Mouse (Mus musculus) hindbrain, embryonic 11.5 days (tissue): ENCODE measurements around the gene Tmem115. TPM values are rescaled to one million over a fixed set of nuclear protein-coding genes. Genes with fewer than 3 reads are reported as not detected.

Experiments used
- ATAC-seq: fragments of 200-750 bp; cut with Nextera tagmentation; 2 replicates; pipeline ENCODE4 v1.8.0; 2017; ENCODE audit warnings: mild to moderate bottlenecking, moderate TSS enrichment, moderate library complexity; ENCODE audit not compliant: low FRiP score
- DNase-seq: peaks from one replicate; pipeline ENCODE4 v3.0.0-alpha.2; 2015; ENCODE audit warnings: low spot score
- H3K27ac ChIP-seq: fragments of 300-500 bp; sonication (generic); 2 replicates; pipeline ENCODE4 v1.5.1; 2014; ENCODE audit warnings: mild to moderate bottlenecking, low read depth, low read length
- H3K27me3 ChIP-seq: fragments of 300-500 bp; sonication (generic); 2 replicates; pipeline ENCODE4 v1.6.1; 2014; ENCODE audit warnings: mild to moderate bottlenecking, low read length, moderate library complexity, mixed read lengths; ENCODE audit not compliant: control insufficient read depth, insufficient read depth
- H3K36me3 ChIP-seq: fragments of 300-500 bp; sonication (generic); 2 replicates; pipeline ENCODE4 v1.6.1; 2014; ENCODE audit warnings: mild to moderate bottlenecking, low read length, moderate library complexity, mixed read lengths; ENCODE audit not compliant: control insufficient read depth, insufficient read depth
- H3K4me1 ChIP-seq: fragments of 300-500 bp; sonication (generic); replicated peaks from 2 replicates; pipeline ENCODE4 v1.6.1; 2014; ENCODE audit warnings: low read length, mixed read lengths; ENCODE audit not compliant: control insufficient read depth, insufficient read depth
- H3K4me2 ChIP-seq: fragments of 300-500 bp; sonication (generic); replicated peaks from 2 replicates; pipeline ENCODE4 v1.6.1; 2014; ENCODE audit warnings: mild to moderate bottlenecking, low read depth, low read length
- H3K4me3 ChIP-seq: fragments of 300-500 bp; sonication (generic); 2 replicates; pipeline ENCODE4 v1.5.1; 2014; ENCODE audit warnings: low read depth, low read length
- H3K9ac ChIP-seq: fragments of 300-500 bp; sonication (generic); 2 replicates; pipeline ENCODE4 v1.6.1; 2014; ENCODE audit warnings: low read depth, low read length
- H3K9me3 ChIP-seq: fragments of 300-500 bp; sonication (generic); 2 replicates; pipeline ENCODE4 v1.6.1; 2016; ENCODE audit warnings: low read length; ENCODE audit not compliant: control insufficient read depth
- WGBS: fragments of 180-500 bp; shearing (Covaris S2); extraction: QIAGEN DNeasy Blood & Tissue Kit; methylation state at CpG from one replicate; pipeline ENCODE4 v1.1.7; 2014; 5-methylcytosine and 5-hydroxymethylcytosine counted together
- polyA plus RNA-seq: library from polyadenylated mRNA; unstranded; fragments of >200 nt; fragmentation: Nextera tagmentation; extraction: Ambion mirVana; gene quantifications from 2 replicates; pipeline ENCODE4 v1.2.1, GENCODE M21; 2014

The Tmem115 gene
- polyA plus RNA-seq, 1 experiment from 2014 or later: 38.8 TPM

DNA sequence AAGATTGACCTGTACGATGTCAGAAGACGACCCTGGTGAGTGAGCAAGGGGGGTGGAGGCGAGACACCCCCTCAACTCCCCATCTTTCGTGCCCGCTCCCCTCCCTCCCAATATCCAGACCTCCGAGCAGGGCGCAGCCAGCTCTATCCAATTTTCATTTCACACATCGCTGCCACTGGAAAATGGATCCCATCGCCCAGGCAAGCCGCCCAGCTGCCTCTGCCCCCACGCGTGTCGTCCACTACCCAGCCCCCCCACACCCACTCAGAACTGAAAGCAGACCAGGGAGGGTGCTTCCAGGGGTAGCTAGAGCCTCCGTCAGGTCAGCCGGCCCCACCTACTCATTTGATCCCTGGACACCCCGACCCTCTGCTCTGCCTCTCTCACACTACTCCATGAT is 21.4 kb upstream of the Tmem115 start:
- H3K27ac ChIP-seq: peak overlapping the region; percentile 74
- 57% methylated on average over 16 of the region's 16 CpGs for WGBS

DNA sequence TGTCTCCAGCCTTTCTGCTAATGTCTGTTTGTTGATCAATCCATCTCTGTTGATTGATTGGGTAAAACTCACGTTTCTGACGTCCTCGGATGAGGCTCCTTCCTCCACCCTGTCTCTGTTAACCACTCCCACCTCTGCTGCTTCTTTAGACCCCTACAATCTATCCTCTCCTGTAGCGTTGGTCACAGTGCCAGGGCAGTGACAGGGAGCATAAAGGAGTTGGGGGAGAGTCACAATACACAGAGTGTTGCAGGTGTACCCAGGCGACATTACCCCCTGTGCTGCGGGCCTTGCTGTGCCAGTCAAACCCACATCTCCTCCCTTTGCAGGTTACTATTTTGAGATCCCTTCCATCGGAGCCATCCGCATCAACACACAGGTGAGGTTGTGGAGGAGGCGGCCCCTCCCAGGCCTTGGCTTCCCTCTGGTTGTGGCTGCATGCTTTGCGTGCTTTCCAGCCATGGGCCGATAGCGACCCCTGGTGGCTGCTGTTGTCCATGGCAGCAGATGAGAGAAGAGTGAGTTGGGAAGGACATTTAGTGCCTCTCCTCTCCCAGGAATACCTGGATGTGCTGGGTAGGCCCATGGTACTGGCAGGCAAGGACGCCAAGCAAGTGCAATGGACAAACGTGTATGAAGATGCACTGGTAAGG is 19.3 kb upstream of the Tmem115 start:
- 0 out of 2 replicates have a peak, but pooled peaks cover 2% of the 10 kb centered on the region for H3K4me1 ChIP-seq
- H3K27ac ChIP-seq: no peak overlapping the region
- H3K4me2 ChIP-seq: no peak overlapping the region; the same call in 1 of the 2 replicates
- peak; percentile 18; the same call in 1 of the 2 replicates for ATAC-seq
- H3K36me3 ChIP-seq: no peaks in the 10 kb centered on the region
- H3K9ac ChIP-seq: no peak overlapping the region
- peak; percentile 94 for DNase-seq
- no peaks in the 10 kb centered on the region for H3K9me3 ChIP-seq
- H3K27me3 ChIP-seq: no peaks in the 10 kb centered on the region
- WGBS: 27% methylated on average over 14 of the region's 14 CpGs
- no peak overlapping the region for H3K4me3 ChIP-seq

More for the DNA sequence above, 21.4 kb upstream of the Tmem115 start:
- H3K4me1 ChIP-seq: 0 out of 2 replicates have a peak, but pooled peaks cover 2% of the 10 kb centered on the region
- H3K4me3 ChIP-seq: no peak overlapping the region
- no peaks in the 10 kb centered on the region for H3K27me3 ChIP-seq
- no peaks in the 10 kb centered on the region for H3K9me3 ChIP-seq
- H3K4me2 ChIP-seq: no peak overlapping the region
- H3K36me3 ChIP-seq: no peaks in the 10 kb centered on the region
- DNase-seq (no peak), ATAC-seq (peak; percentile 18; the same call in 1 of the 2 replicates)
- no peak overlapping the region for H3K9ac ChIP-seq

DNA sequence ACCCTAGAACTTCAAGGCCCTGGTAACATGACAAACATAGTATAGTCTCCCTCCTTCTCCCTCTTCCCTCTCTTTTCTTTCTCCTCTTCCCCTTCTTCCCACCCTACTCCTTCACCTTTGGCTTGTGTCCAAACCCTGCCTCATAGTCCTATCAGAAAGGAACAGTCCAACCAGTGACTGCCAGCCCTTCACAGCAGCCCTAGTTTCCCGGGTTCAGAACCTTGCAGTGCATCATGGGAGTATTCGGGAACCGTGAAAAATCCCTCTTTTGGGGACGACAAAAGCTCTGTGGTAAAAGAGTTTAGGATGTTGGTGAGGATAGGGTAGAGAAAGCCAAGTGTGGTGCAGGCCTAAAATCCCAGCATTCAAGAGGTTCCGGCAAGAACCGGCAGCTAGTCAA is 13.4 kb upstream of the Tmem115 start:
- DNase-seq (no peak), ATAC-seq (no peak)
- peaks cover 8% of the 10 kb centered on the region for H3K4me1 ChIP-seq
- H3K36me3 ChIP-seq: no peaks in the 10 kb centered on the region
- WGBS: 57% methylated on average over 6 of the region's 6 CpGs
- H3K27me3 ChIP-seq: 0 out of 2 replicates have a peak, but pooled peaks cover 3% of the 10 kb centered on the region
- no peak overlapping the region for H3K9ac ChIP-seq
- H3K9me3 ChIP-seq: no peaks in the 10 kb centered on the region
- no peak overlapping the region for H3K4me2 ChIP-seq
- no peak overlapping the region for H3K4me3 ChIP-seq
- H3K27ac ChIP-seq: no peak overlapping the region

DNA sequence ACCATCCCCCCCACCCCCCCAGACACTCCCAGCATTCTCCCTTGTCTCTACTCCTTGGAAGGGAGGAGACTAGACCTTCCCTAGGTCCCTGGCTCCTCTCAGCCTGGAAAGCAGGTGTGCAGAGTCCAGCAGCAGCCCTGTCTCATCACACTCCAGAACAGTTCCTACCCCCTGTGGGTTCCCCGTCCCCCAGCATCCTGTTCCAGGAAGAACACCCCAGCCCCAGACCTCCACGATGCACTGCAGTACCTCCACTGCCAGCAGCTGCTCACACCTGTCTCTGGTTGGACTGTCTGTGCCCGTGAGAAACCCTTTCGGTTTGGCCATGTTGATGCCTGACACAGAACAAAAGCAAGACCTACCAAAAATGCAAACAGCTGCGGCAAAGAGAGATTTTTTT is 12.6 kb upstream of the Tmem115 start:
- Histone ChIP-seq H3K4me1 (peaks cover 8% of the 10 kb centered on the region), H3K9me3 (no peaks in the 10 kb centered on the region), H3K4me3 (no peak overlapping the region), H3K4me2 (no peak overlapping the region), H3K9ac (no peak overlapping the region), H3K27me3 (peaks cover 7% of the 10 kb centered on the region; the same call in 1 of the 2 replicates), H3K36me3 (no peaks in the 10 kb centered on the region), H3K27ac (no peak overlapping the region)
- DNase-seq: no peak
- WGBS: 65% methylated on average over 5 of the region's 5 CpGs
- ATAC-seq: no peak

DNA sequence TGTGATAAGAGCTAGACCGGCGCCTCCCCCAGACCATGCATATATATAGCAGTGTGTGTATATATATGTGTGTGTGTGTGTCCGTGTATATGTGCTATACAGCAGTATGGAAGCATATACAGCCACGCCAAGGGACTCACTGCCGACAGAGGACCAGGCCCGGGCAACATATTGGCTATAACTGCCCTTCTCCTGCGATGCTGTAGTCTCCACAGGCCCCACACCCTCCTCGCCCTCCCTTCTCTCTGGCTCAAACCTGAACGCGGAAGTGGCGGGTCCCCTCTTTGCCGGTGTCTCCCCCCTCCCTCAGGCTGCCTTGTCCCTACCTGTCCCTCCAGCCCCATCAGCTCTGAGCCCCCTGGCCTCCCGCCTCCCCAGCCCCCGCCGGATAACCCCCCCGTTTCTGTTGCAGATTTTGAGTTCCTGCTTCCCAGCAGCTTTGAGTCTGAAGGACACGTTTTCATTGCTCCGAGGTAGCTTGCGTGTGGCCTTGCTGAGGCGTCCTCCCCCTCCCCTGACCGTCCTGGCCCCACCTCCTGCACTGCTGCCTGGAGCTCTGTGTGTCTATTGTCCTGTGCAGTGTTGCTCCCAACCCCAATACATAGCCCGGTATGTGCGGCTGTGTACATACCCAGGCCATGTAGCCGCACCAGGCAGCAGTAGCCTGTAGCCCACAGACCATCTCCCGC is 11.9 kb upstream of the Tmem115 start:
- H3K27ac ChIP-seq: no peak overlapping the region
- H3K27me3 ChIP-seq: peaks cover 12% of the 10 kb centered on the region
- H3K4me2 ChIP-seq: peak overlapping the region; percentile 7; the same call in 1 of the 2 replicates
- no peaks in the 10 kb centered on the region for H3K36me3 ChIP-seq
- peaks cover 8% of the 10 kb centered on the region for H3K4me1 ChIP-seq
- peak overlapping the region; percentile 12; the same call in 1 of the 2 replicates for H3K9ac ChIP-seq
- H3K4me3 ChIP-seq: no peak overlapping the region
- ATAC-seq (peak; percentile 52; the same call in 1 of the 2 replicates), DNase-seq (no peak)
- no peaks in the 10 kb centered on the region for H3K9me3 ChIP-seq
- WGBS: 25% methylated on average over 25 of the region's 25 CpGs

DNA sequence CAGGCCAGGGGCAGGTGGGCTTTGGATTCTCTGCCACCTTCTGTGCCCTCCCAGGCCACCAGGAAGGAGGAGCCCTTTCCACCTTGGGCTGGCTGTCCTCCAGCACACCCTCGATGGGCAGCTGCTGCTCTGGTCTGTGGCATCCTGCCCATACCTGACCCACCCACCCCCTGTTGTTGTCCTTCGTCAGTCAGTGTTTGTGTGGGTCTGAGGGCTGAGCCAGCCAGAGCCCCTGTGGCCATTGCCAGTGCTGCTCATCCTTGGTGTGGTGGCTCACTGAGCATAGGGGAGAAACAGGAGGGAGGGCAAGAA is 11.4 kb upstream of the Tmem115 start:
- Histone ChIP-seq H3K36me3 (no peaks in the 10 kb centered on the region), H3K27ac (no peak overlapping the region), H3K9me3 (no peaks in the 10 kb centered on the region), H3K4me2 (peak overlapping the region; percentile 7), H3K27me3 (peaks cover 14% of the 10 kb centered on the region), H3K4me3 (no peak overlapping the region), H3K9ac (peak overlapping the region; percentile 12; the same call in 1 of the 2 replicates), H3K4me1 (peaks cover 8% of the 10 kb centered on the region)
- ATAC-seq (peak; percentile 28; the same call in 1 of the 2 replicates), DNase-seq (no peak)
- WGBS: 38% methylated on average over 2 of the region's 2 CpGs

DNA sequence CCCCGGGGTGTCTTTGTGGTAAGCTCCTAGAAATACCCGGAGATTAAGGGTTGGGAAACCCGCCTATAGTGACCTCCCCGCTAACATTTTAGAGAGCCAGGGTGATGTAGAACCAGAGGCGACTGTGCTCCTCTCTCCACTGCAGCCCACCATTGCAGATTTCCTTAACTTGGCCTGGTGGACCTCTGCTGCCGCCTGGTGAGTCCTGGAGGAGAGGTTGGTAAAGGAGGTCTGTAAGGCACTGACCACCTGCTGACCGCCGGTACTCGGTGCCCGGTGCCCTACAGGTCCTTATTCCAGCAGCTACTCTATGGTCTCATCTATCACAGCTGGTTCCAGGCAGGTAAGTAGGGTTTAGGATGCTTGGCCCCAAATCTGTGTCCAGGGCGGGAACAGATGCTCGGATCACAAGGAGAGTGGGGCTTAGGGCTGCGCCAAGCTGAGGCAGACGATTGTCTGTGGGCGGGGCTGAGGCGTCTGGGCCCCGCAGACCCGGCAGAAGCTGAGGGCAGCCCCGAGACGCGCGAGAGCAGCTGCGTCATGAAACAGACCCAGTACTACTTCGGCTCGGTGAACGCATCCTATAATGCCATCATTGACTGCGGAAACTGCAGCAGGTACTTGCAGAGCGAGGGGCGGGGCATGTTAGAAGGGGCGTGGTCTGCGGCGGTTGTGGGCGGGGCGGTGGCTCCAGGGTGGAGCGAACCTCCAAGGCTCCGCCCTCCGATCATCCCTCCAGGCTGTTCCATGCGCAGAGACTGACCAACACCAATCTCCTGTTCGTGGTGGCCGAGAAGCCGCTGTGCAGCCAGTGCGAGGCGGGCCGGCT is 7.3 kb upstream of the Tmem115 start:
- peak; percentile 78 for DNase-seq

DNA sequence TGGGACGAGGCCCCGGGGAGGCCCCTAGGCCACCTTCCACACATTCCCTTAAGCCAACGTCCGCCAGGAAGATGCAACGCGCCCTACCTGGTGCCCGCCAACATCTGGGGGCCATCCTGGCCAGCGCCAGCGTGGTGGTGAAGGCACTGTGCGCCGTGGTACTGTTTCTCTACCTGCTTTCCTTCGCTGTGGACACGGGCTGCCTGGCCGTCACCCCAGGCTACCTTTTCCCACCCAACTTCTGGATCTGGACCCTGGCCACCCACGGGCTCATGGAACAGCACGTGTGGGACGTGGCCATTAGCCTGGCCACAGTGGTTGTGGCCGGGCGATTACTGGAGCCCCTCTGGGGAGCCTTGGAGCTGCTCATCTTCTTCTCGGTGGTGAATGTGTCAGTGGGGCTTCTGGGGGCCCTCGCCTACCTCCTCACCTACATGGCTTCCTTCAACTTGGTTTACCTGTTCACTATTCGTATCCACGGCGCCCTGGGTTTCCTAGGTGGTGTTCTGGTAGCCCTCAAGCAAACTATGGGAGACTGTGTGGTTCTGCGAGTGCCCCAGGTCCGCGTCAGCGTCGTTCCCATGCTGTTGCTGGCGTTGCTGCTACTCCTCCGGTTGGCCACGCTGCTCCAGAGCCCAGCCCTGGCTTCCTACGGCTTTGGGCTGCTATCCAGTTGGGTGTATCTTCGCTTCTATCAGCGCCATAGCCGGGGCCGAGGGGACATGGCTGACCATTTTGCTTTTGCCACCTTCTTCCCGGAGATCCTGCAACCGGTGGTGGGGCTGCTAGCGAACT is 860 bp downstream of the Tmem115 start:
- Histone ChIP-seq H3K4me1 (peaks cover 12% of the 10 kb centered on the region), H3K36me3 (peaks cover 6% of the 10 kb centered on the region; the same call in 1 of the 2 replicates), H3K4me2 (peak overlapping the region; percentile 100), H3K9ac (peak overlapping the region; percentile 85), H3K9me3 (no peaks in the 10 kb centered on the region), H3K27me3 (no peaks in the 10 kb centered on the region), H3K4me3 (peak overlapping the region; percentile 66), H3K27ac (no peak overlapping the region)
- WGBS: under 1% methylated on average over 39 of the region's 40 CpGs
- DNase-seq (no peak), ATAC-seq (peak; percentile 37; the same call in 1 of the 2 replicates)

More for the DNA sequence above, 7.3 kb upstream of the Tmem115 start:
- ATAC-seq: peak; percentile 73
- H3K4me3 ChIP-seq: peak overlapping the region; percentile 23
- H3K9me3 ChIP-seq: no peaks in the 10 kb centered on the region
- H3K9ac ChIP-seq: no peak overlapping the region
- H3K36me3 ChIP-seq: no peaks in the 10 kb centered on the region
- WGBS: 5% methylated on average over 44 of the region's 44 CpGs
- peak overlapping the region; percentile 34 for H3K4me2 ChIP-seq
- no peak overlapping the region for H3K27ac ChIP-seq
- peaks cover 5% of the 10 kb centered on the region for H3K4me1 ChIP-seq
- H3K27me3 ChIP-seq: peaks cover 19% of the 10 kb centered on the region
